Mouse (Mus musculus) spleen, adult 2 months (tissue): ENCODE measurements at regions not wholly inside any gene's neighbourhood (a gene's known extent, or its start where the extent isn't known, plus 50 kb on each side); places are given as distances from the start of the nearest gene placed in this dataset.
A peak's percentile ranks its signal among the peaks of the same experiment; 100 is the strongest.

ENCODE experiments used
- DNase-seq, 2 experiments: peaks; one replicate each; pipeline versions ENCODE4 v3.0.0 to v3.0.0-alpha.2; 2012 to 2021; ENCODE audit warnings: low spot score in 2 of 2, low read depth in 1 of 2
- H3K27ac ChIP-seq: fragments of 200-500 bp; 2 replicates; pipeline ENCODE4 v1.5.1; 2012; ENCODE audit warnings: low read length, inconsistent platforms; ENCODE audit not compliant: insufficient read depth
- H3K27me3 ChIP-seq: fragments of 200-500 bp; 2 replicates; pipeline ENCODE4 v1.6.1; 2012; ENCODE audit warnings: mild to moderate bottlenecking, moderate library complexity, low read length, inconsistent platforms; ENCODE audit not compliant: control insufficient read depth, insufficient read depth
- H3K36me3 ChIP-seq: fragments of 200-500 bp; 2 replicates; pipeline ENCODE4 v1.6.1; 2012; ENCODE audit warnings: mild to moderate bottlenecking, low read length, inconsistent platforms; ENCODE audit not compliant: control insufficient read depth, insufficient read depth
- H3K4me1 ChIP-seq: fragments of 200-500 bp; 2 replicates; pipeline ENCODE4 v1.6.1; 2011; ENCODE audit warnings: inconsistent platforms; ENCODE audit not compliant: control insufficient read depth, insufficient read depth, insufficient read length
- H3K4me3 ChIP-seq: fragments of 200-500 bp; 2 replicates; pipeline ENCODE4 v1.5.1; 2011; ENCODE audit warnings: mild to moderate bottlenecking, inconsistent platforms; ENCODE audit not compliant: insufficient read depth, insufficient read length; ENCODE audit errors: extremely low read depth
- CTCF ChIP-seq: fragments of 200-500 bp; IDR thresholded peaks from 2 replicates; pipeline ENCODE4 v1.5.1; 2011; ENCODE audit warnings: mild to moderate bottlenecking, inconsistent platforms; ENCODE audit not compliant: insufficient read depth, insufficient read length, insufficient replicate concordance; ENCODE audit errors: extremely low read depth
- POLR2A ChIP-seq: fragments of 200-500 bp; IDR thresholded peaks from 2 replicates; pipeline ENCODE4 v1.6.1; 2011; ENCODE audit warnings: low read depth, low read length, inconsistent platforms
- WGBS: fragments of 180-500 bp; shearing (Covaris S2); methylation state at CpG from one replicate; pipeline ENCODE4 v1.1.7; 2018; 5-methylcytosine and 5-hydroxymethylcytosine counted together

- no peak for DNase-seq
- Histone ChIP-seq H3K27ac (no peak overlapping the region), H3K4me3 (no peak overlapping the region), H3K36me3 (no peaks in the 10 kb centered on the region), H3K4me1 (no peaks in the 10 kb centered on the region), H3K27me3 (no peaks in the 10 kb centered on the region)
- 83% methylated on average over 3 of the region's 3 CpGs for WGBS
- TF ChIP-seq POLR2A = no peak
- TF ChIP-seq CTCF = no peak
These were observed 420.0 kb downstream of the Fut8 start for GRCm38 (mm10) chr12:77657878-77658277.

DNA sequence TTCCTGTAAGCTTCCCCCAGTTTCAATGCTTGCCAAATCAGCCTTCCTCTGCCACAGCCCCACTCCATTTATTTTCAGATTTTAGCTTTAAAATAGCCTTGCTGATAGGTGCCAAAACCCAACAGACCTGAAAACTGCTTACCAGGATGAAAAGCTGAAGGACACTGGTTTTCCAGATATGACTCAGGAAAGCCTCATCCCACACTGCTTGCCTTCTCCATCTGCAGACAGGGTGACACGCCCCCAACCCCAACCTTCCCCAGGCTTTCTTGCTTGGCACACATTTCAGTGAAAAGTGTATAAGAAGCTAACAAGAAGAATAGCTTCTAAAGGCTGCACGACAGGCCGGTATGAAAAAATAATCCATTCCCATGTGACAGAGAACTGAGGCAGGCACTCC is 425.3 kb downstream of the Fut8 start:
- no peaks in the 10 kb centered on the region for H3K4me1 ChIP-seq
- no peak overlapping the region for H3K27ac ChIP-seq
- no peaks in the 10 kb centered on the region for H3K36me3 ChIP-seq
- no peaks in the 10 kb centered on the region for H3K27me3 ChIP-seq
- TF ChIP-seq POLR2A (no peak), CTCF (no peak)
- no peak for DNase-seq
- no peak overlapping the region for H3K4me3 ChIP-seq
- WGBS = 85% methylated on average over 3 of the region's 3 CpGs

- DNase-seq = no peak
- Histone ChIP-seq H3K4me3 (no peak overlapping the region), H3K27ac (no peak overlapping the region), H3K36me3 (no peaks in the 10 kb centered on the region), H3K4me1 (no peaks in the 10 kb centered on the region), H3K27me3 (no peaks in the 10 kb centered on the region)
- TF ChIP-seq CTCF (no peak), POLR2A (no peak)
- WGBS = 82% methylated on average over 7 of the region's 7 CpGs
These were observed 425.9 kb downstream of the Fut8 start for GRCm38 (mm10) chr12:77663665-77664374.

GRCm38 (mm10) chr12:77666411-77666810 is 428.5 kb downstream of the Fut8 start:
- Histone ChIP-seq H3K4me1 (no peaks in the 10 kb centered on the region), H3K36me3 (no peaks in the 10 kb centered on the region), H3K4me3 (no peak overlapping the region), H3K27ac (no peak overlapping the region), H3K27me3 (no peaks in the 10 kb centered on the region)
- DNase-seq = no peak
- no peak for TF ChIP-seq CTCF
- TF ChIP-seq POLR2A = no peak
- WGBS = 34% methylated on average over 8 of the region's 8 CpGs

- no peak for DNase-seq
- WGBS = 81% methylated on average over 10 of the region's 10 CpGs
- TF ChIP-seq POLR2A (no peak), CTCF (no peak)
- H3K27me3 ChIP-seq = no peaks in the 10 kb centered on the region
- no peak overlapping the region for H3K4me3 ChIP-seq
- H3K4me1 ChIP-seq = no peaks in the 10 kb centered on the region
- H3K27ac ChIP-seq = no peak overlapping the region
- H3K36me3 ChIP-seq = no peaks in the 10 kb centered on the region
These were observed 429.4 kb downstream of the Fut8 start for GRCm38 (mm10) chr12:77667151-77667874.

- 3% methylated on average over 6 of the region's 6 CpGs for WGBS
- H3K4me3 ChIP-seq = no peak overlapping the region
These were observed 429.9 kb downstream of the Fut8 start for GRCm38 (mm10) chr12:77667875-77668204.

DNA sequence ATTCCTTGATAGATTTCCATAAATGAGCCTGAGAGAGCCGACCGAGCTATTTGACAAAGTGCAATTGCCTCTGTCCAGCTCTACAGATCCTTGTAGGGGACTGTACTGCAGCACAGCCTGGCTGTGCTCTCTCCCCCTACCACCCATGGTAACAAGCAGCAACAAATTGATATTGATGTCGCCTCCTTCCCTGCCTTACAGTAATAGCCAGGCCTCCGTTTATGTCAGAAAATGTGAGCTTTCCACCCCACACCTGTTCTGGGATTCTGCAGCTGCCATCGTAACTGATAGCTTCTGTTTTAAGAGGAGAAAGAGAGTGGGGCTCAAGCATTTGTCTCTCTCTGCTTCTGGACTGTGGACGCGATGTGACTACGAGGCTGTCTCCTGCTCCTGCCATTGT is 432.6 kb downstream of the Fut8 start:
- Histone ChIP-seq H3K27ac (no peak overlapping the region), H3K36me3 (no peaks in the 10 kb centered on the region), H3K4me3 (no peak overlapping the region), H3K27me3 (no peaks in the 10 kb centered on the region), H3K4me1 (no peaks in the 10 kb centered on the region)
- 92% methylated on average over 8 of the region's 8 CpGs for WGBS
- no peak for DNase-seq
- TF ChIP-seq POLR2A (no peak), CTCF (no peak)

More at GRCm38 (mm10) chr12:77667875-77668204, 429.9 kb downstream of the Fut8 start:
- H3K4me1 ChIP-seq = no peaks in the 10 kb centered on the region
- TF ChIP-seq POLR2A = no peak
- peak; percentile 85 for TF ChIP-seq CTCF
- DNase-seq = peak; percentile 14 to 57
- no peaks in the 10 kb centered on the region for H3K27me3 ChIP-seq
- no peak overlapping the region for H3K27ac ChIP-seq
- H3K36me3 ChIP-seq = no peaks in the 10 kb centered on the region
